Mouse (Mus musculus) stomach, embryonic 16.5 days (tissue): ENCODE results near the gene Stk39. TPM values are rescaled to one million over a fixed set of nuclear protein-coding genes. Genes with fewer than 3 reads are reported as not detected.

Source experiments
- ATAC-seq: fragments of 200-750 bp; cut with Nextera tagmentation; 2 replicates; pipeline ENCODE4 v1.8.0; 2017; ENCODE audit warnings: moderate number of reproducible peaks, moderate TSS enrichment; ENCODE audit not compliant: insufficient read depth, low FRiP score
- H3K27ac ChIP-seq: fragments of 300-500 bp; sonication (generic); 2 replicates; pipeline ENCODE4 v1.5.1; 2014; ENCODE audit warnings: low read length
- H3K27me3 ChIP-seq: fragments of 300-500 bp; sonication (generic); 2 replicates; pipeline ENCODE4 v1.6.1; 2014; ENCODE audit warnings: low read length, control low read depth, mixed read lengths; ENCODE audit not compliant: control insufficient read depth, insufficient read depth
- H3K36me3 ChIP-seq: fragments of 300-500 bp; sonication (generic); 2 replicates; pipeline ENCODE4 v1.6.1; 2014; ENCODE audit warnings: low read length; ENCODE audit not compliant: control insufficient read depth, insufficient read depth
- H3K4me1 ChIP-seq: fragments of 300-500 bp; sonication (generic); 2 replicates; pipeline ENCODE4 v1.6.1; 2014; ENCODE audit warnings: low read length, control low read depth, mixed read lengths; ENCODE audit not compliant: control insufficient read depth, insufficient read depth
- H3K4me2 ChIP-seq: fragments of 300-500 bp; sonication (generic); 2 replicates; pipeline ENCODE4 v1.6.1; 2014; ENCODE audit warnings: low read depth, low read length, mixed read lengths
- H3K4me3 ChIP-seq: fragments of 300-500 bp; sonication (generic); replicated peaks from 2 replicates; pipeline ENCODE4 v1.5.1; 2014; ENCODE audit warnings: mild to moderate bottlenecking, low read length
- H3K9ac ChIP-seq: fragments of 300-500 bp; sonication (generic); 2 replicates; pipeline ENCODE4 v1.6.1; 2014; ENCODE audit warnings: low read length
- H3K9me3 ChIP-seq: fragments of 300-500 bp; sonication (generic); replicated peaks from 2 replicates; pipeline ENCODE4 v1.6.1; 2016; ENCODE audit warnings: low read length, control low read depth; ENCODE audit not compliant: control insufficient read depth
- WGBS: fragments of 180-500 bp; shearing (Covaris S2); extraction: QIAGEN DNeasy Blood & Tissue Kit; methylation state at CpG from one replicate; pipeline ENCODE4 v1.1.7; 2014; 5-methylcytosine and 5-hydroxymethylcytosine counted together
- polyA plus RNA-seq: library from polyadenylated mRNA; unstranded; fragments of >200 nt; fragmentation: Nextera tagmentation; extraction: Ambion mirVana; gene quantifications from 2 replicates; pipeline ENCODE4 v1.2.1, GENCODE M21; 2015

Gene Stk39
- polyA plus RNA-seq, 1 experiment from 2014 or later = 9.4 TPM

- Histone ChIP-seq H3K27ac (no peak overlapping the region), H3K27me3 (no peaks in the 10 kb centered on the region), H3K4me2 (no peak overlapping the region), H3K4me3 (no peak overlapping the region), H3K36me3 (no peaks in the 10 kb centered on the region), H3K9ac (no peak overlapping the region), H3K9me3 (no peaks in the 10 kb centered on the region), H3K4me1 (peaks cover 38% of the 10 kb centered on the region)
- 28% methylated on average over 12 of the region's 12 CpGs for WGBS
- no peak for ATAC-seq
These were observed 65.4 kb downstream of the Stk39 start for GRCm38 (mm10) chr2:68406571-68407074.

- Histone ChIP-seq H3K4me2 (no peak overlapping the region), H3K9me3 (no peaks in the 10 kb centered on the region), H3K4me3 (no peak overlapping the region), H3K9ac (no peak overlapping the region), H3K36me3 (no peaks in the 10 kb centered on the region), H3K4me1 (peaks cover 36% of the 10 kb centered on the region), H3K27me3 (no peaks in the 10 kb centered on the region), H3K27ac (no peak overlapping the region)
- WGBS = 52% methylated on average over 16 of the region's 16 CpGs
- no peak for ATAC-seq
These were observed 66.8 kb downstream of the Stk39 start for GRCm38 (mm10) chr2:68405163-68405715.

GRCm38 (mm10) chr2:68404274-68405162 lies 67.5 kb downstream of the Stk39 start:
- H3K27ac ChIP-seq = no peak overlapping the region
- H3K4me3 ChIP-seq = no peak overlapping the region
- H3K27me3 ChIP-seq = no peaks in the 10 kb centered on the region
- H3K9ac ChIP-seq = no peak overlapping the region
- no peaks in the 10 kb centered on the region for H3K36me3 ChIP-seq
- no peak for ATAC-seq
- H3K9me3 ChIP-seq = no peaks in the 10 kb centered on the region
- 60% methylated on average over 18 of the region's 18 CpGs for WGBS
- peaks cover 29% of the 10 kb centered on the region for H3K4me1 ChIP-seq
- no peak overlapping the region for H3K4me2 ChIP-seq

- H3K9ac ChIP-seq = no peak overlapping the region
- no peaks in the 10 kb centered on the region for H3K9me3 ChIP-seq
- H3K27me3 ChIP-seq = no peaks in the 10 kb centered on the region
- no peak overlapping the region for H3K4me3 ChIP-seq
- 0 out of 2 replicates have a peak, but pooled peaks cover 3% of the 10 kb centered on the region for H3K36me3 ChIP-seq
- 0 out of 2 replicates have a peak, but pooled peaks have one; percentile 53 for ATAC-seq
- H3K27ac ChIP-seq = no peak overlapping the region
- H3K4me1 ChIP-seq = no peaks in the 10 kb centered on the region
- WGBS = 60% methylated on average over 13 of the region's 13 CpGs
- H3K4me2 ChIP-seq = no peak overlapping the region
These were observed 78.2 kb downstream of the Stk39 start for GRCm38 (mm10) chr2:68393611-68394549.

- no peak overlapping the region for H3K4me2 ChIP-seq
- no peaks in the 10 kb centered on the region for H3K9me3 ChIP-seq
- H3K9ac ChIP-seq = no peak overlapping the region
- no peak for ATAC-seq
- peaks cover 6% of the 10 kb centered on the region for H3K4me1 ChIP-seq
- WGBS = 77% methylated on average over 14 of the region's 14 CpGs
- H3K27me3 ChIP-seq = no peaks in the 10 kb centered on the region
- H3K36me3 ChIP-seq = 0 out of 2 replicates have a peak, but pooled peaks cover 3% of the 10 kb centered on the region
- no peak overlapping the region for H3K27ac ChIP-seq
- no peak overlapping the region for H3K4me3 ChIP-seq
These were observed 84.1 kb downstream of the Stk39 start for GRCm38 (mm10) chr2:68387824-68388582.

- Histone ChIP-seq H3K4me3 (no peak overlapping the region), H3K4me1 (peaks cover 21% of the 10 kb centered on the region), H3K4me2 (no peak overlapping the region), H3K27me3 (no peaks in the 10 kb centered on the region), H3K27ac (peak overlapping the region; percentile 90), H3K9ac (no peak overlapping the region), H3K9me3 (no peaks in the 10 kb centered on the region), H3K36me3 (0 out of 2 replicates have a peak, but pooled peaks cover 3% of the 10 kb centered on the region)
- WGBS = 66% methylated on average over 10 of the region's 10 CpGs
- ATAC-seq = no peak
These were observed 85.7 kb downstream of the Stk39 start for GRCm38 (mm10) chr2:68386313-68386863.

GRCm38 (mm10) chr2:68385654-68386312 lies 86.3 kb downstream of the Stk39 start:
- peak; percentile 78 for ATAC-seq
- WGBS = 51% methylated on average over 9 of the region's 9 CpGs
- H3K9ac ChIP-seq = no peak overlapping the region
- peaks cover 21% of the 10 kb centered on the region for H3K4me1 ChIP-seq
- H3K9me3 ChIP-seq = no peaks in the 10 kb centered on the region
- no peak overlapping the region for H3K4me2 ChIP-seq
- H3K27me3 ChIP-seq = no peaks in the 10 kb centered on the region
- peak overlapping the region; percentile 90 for H3K27ac ChIP-seq
- H3K4me3 ChIP-seq = no peak overlapping the region
- 0 out of 2 replicates have a peak, but pooled peaks cover 3% of the 10 kb centered on the region for H3K36me3 ChIP-seq
